Mouse (Mus musculus): ENCODE measurements around the gene Cep135. TPM values are rescaled to one million over a fixed set of nuclear protein-coding genes. Genes with fewer than 3 reads are reported as not detected.

Gene Cep135
- polyA plus RNA-seq, 1 experiment from 2014 or later = 7.0 TPM

DNA sequence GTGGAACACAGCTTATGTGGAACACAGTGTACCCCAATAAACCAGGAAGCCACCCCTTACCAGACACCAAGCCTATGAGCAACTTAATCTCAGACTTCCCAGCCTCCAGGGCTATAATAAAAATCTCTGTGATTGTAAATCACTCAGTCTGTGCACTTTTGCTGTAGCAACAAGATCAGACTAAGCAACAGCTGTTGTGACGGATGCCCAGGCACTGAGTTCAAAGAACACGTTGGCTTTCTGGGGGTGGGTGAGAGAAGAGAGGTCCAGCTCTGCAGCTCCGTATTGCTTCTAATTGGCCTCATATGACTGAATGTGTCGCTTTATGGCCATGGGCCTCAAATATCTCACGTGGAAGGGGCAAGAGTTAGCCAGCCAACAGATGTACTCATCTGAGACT lies 80.0 kb downstream of the Cep135 start:
- H3K27me3 ChIP-seq (replicated peaks) = no peaks in the 10 kb centered on the region
- WGBS = 61% methylated on average over 5 of the region's 5 CpGs
- H3K36me3 ChIP-seq = no peaks in the 10 kb centered on the region
- ATAC-seq (ENCODE audit: low FRiP score, low read depth) = no peak
- H3K9me3 ChIP-seq = no peaks in the 10 kb centered on the region
- no peak overlapping the region for H3K27ac ChIP-seq
- peaks cover 39% of the 10 kb centered on the region for H3K4me1 ChIP-seq
- no peak overlapping the region for H3K4me3 ChIP-seq
- no peak overlapping the region for H3K4me2 ChIP-seq (replicated peaks)
- H3K9ac ChIP-seq = no peak overlapping the region

DNA sequence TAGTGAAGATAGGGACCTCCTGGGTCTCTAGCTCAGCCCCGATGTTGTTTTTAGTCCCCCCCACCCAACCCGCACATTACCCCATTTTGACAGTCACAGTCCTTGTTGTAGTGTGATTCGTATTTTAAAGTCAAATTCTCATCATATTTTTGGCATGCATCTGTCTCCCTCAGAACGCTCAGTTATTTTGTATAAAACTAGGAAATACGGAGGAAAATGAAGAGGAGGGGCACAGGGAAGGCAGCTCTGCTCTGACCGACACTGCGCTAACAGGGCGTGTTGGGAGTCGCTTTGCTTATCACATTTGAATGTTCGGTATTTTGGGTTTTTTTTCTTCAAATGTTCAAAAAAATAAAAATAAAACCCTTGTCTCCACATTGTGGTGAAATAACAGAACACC lies 81.7 kb downstream of the Cep135 start:
- Histone ChIP-seq H3K27me3 (replicated peaks) (no peaks in the 10 kb centered on the region), H3K9me3 (no peaks in the 10 kb centered on the region), H3K4me2 (replicated peaks) (no peak overlapping the region), H3K36me3 (peaks cover 6% of the 10 kb centered on the region; the same call in 1 of the 2 replicates), H3K4me3 (no peak overlapping the region), H3K27ac (no peak overlapping the region), H3K4me1 (peaks cover 29% of the 10 kb centered on the region), H3K9ac (no peak overlapping the region)
- 96% methylated on average over 10 of the region's 10 CpGs for WGBS
- ATAC-seq (ENCODE audit: low FRiP score, low read depth) = no peak

DNA sequence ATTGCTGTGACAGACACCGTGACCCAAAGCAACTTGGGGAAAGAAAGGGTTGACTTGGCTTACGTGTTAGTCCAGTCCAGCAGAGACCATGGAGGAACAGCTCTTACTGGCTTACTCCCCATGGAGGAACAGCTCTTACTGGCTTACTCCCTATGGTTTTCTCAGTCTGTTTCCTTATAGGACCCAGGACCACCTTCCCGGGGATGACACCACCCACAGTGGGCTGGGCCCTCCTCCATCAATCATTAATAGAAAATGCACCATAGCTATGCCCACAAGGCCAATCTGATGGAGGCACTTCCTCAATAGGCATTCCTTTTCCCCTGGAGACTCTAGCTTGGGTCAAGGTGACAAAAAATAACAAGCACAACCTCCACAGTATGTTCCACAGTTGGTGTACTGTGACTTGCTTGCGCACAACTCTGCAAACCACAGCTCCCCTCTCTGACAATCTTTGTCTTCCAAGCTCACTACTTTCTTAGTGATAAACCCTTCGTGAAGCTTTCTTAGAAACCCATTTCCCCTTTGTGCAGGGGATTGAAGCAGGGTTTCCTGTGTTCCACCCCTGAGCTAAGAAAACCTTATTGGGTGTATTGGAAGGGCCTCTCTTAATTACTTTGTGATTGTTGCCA lies 85.6 kb downstream of the Cep135 start:
- Histone ChIP-seq H3K9ac (no peak overlapping the region), H3K36me3 (peaks cover 15% of the 10 kb centered on the region; the same call in 1 of the 2 replicates), H3K4me3 (no peak overlapping the region), H3K4me2 (replicated peaks) (no peak overlapping the region), H3K9me3 (no peaks in the 10 kb centered on the region), H3K27ac (no peak overlapping the region), H3K27me3 (replicated peaks) (no peaks in the 10 kb centered on the region), H3K4me1 (no peaks in the 10 kb centered on the region)
- 92% methylated on average over 5 of the region's 5 CpGs for WGBS
- ATAC-seq (ENCODE audit: low FRiP score, low read depth) = no peak

DNA sequence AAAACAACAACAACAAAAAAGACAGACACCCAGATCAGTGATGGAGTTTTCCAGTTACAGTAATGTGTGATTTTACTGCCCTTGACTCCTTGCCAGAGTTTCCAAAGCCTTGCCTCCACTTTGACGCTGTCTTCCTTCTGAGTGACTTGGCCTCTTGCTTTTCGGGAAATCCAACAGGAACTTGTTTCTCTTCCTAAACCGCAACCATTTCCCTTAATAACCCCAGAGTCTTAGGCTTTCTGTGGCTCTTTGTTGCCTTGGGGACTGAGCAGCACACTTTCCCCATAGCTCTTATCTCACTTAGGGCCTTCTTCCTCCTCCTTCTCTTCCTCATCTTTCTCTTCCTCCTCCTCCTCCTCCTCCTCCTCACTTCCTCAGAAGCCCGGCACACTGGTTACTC lies 86.9 kb downstream of the Cep135 start:
- Histone ChIP-seq H3K4me2 (replicated peaks) (no peak overlapping the region), H3K27me3 (replicated peaks) (no peaks in the 10 kb centered on the region), H3K9me3 (0 out of 2 replicates have a peak, but pooled peaks cover 4% of the 10 kb centered on the region), H3K36me3 (peaks cover 21% of the 10 kb centered on the region; the same call in 1 of the 2 replicates), H3K4me1 (no peaks in the 10 kb centered on the region), H3K27ac (no peak overlapping the region), H3K4me3 (no peak overlapping the region), H3K9ac (no peak overlapping the region)
- 91% methylated on average over 4 of the region's 4 CpGs for WGBS
- ATAC-seq (ENCODE audit: low FRiP score, low read depth) = no peak

DNA sequence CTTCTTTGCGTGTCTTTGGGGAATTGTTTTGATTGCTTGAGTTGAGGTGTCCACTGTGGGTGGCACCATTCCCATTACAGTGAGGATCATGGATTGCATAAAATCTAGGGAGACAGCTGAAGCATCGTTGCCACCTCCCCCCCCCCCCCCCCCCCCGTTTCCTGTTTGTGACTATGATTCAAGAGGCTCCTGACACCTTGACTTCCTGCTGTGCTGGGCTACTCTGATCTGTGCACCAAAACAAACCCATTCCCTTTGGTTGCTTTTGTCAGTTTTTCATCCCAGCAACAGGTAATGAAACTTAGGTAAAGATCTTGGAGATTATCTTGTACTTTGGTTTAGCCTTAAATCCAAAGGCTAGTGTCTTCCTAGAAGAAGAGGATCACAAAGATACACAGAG lies 92.5 kb downstream of the Cep135 start:
- H3K9ac ChIP-seq = no peak overlapping the region
- no peak for ATAC-seq (ENCODE audit: low FRiP score, low read depth)
- no peak overlapping the region for H3K4me3 ChIP-seq
- peaks cover 17% of the 10 kb centered on the region; the same call in 1 of the 2 replicates for H3K36me3 ChIP-seq
- no peak overlapping the region for H3K4me2 ChIP-seq (replicated peaks)
- 79% methylated on average over 3 of the region's 3 CpGs for WGBS
- H3K4me1 ChIP-seq = peaks cover 19% of the 10 kb centered on the region
- H3K9me3 ChIP-seq = 0 out of 2 replicates have a peak, but pooled peaks cover 5% of the 10 kb centered on the region
- H3K27me3 ChIP-seq (replicated peaks) = no peaks in the 10 kb centered on the region
- no peak overlapping the region for H3K27ac ChIP-seq

DNA sequence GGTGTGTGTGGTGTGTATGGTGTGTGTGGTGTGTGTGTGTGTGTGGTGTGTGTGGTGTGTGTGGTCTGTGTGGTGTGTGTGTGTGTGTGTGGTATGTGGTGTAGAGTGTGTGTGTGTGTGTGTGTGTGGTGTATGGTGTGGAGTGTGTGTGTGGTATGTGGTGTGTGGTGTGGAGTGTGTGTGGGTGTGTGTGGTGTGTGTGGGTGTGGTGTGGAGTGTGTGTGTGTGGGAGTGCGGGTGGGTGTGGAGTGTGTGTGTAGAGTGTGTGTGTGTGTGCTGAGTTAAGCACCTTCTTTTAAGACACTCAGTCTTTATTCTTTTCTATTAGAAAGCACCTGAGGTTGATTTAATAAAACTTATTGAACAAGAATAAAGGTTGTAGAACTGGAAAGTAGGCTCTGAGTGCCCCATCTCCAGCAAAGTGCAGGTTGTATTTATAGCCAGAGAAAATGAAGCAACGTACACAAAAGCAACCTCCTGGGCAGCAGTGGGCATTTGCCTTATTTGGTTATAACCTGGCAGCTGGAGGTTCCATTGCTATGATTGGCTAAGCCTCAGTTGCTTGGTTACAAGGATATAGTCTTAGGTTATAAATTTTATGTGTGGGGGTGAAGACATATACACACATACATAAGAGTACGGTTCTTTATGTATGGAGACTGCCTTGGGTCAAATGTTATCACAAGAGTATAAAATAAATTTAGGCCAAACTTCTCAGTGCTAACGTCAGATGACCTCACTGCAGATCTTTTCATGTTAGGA lies 93.6 kb downstream of the Cep135 start:
- H3K36me3 ChIP-seq = peaks cover 12% of the 10 kb centered on the region; the same call in 1 of the 2 replicates
- H3K9ac ChIP-seq = no peak overlapping the region
- no peak overlapping the region for H3K27ac ChIP-seq
- no peak overlapping the region for H3K4me2 ChIP-seq (replicated peaks)
- H3K4me3 ChIP-seq = no peak overlapping the region
- H3K4me1 ChIP-seq = peaks cover 19% of the 10 kb centered on the region
- 0 out of 2 replicates have a peak, but pooled peaks have one; percentile 25 for ATAC-seq (ENCODE audit: low FRiP score, low read depth)
- WGBS = 51% methylated on average over 4 of the region's 4 CpGs
- H3K9me3 ChIP-seq = 0 out of 2 replicates have a peak, but pooled peaks cover 5% of the 10 kb centered on the region
- no peaks in the 10 kb centered on the region for H3K27me3 ChIP-seq (replicated peaks)

DNA sequence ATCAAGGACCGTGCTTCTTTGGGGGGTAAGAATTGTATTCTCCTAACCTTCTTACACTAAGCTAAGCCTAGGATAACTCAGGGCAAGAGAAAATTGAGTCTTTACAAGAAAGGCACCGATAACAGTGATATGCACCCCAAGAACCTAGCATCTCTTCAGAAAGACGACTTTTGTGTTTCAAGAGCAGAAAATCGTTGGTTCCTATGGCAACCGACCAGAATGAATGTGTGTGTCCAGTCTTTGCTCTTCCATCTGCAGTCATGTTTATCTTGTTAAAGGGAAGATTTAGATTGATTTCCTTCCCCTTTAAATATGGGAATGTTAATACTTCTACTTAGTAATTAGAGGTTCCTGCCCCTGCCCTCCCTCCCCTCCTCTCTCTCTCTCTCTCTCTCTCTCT lies 95.0 kb downstream of the Cep135 start:
- Histone ChIP-seq H3K4me2 (replicated peaks) (no peak overlapping the region), H3K9me3 (0 out of 2 replicates have a peak, but pooled peaks cover 5% of the 10 kb centered on the region), H3K27ac (no peak overlapping the region), H3K27me3 (replicated peaks) (no peaks in the 10 kb centered on the region), H3K36me3 (peaks cover 11% of the 10 kb centered on the region; the same call in 1 of the 2 replicates), H3K4me1 (peaks cover 19% of the 10 kb centered on the region), H3K4me3 (no peak overlapping the region), H3K9ac (no peak overlapping the region)
- 51% methylated on average over 5 of the region's 5 CpGs for WGBS
- ATAC-seq (ENCODE audit: low FRiP score, low read depth) = no peak

DNA sequence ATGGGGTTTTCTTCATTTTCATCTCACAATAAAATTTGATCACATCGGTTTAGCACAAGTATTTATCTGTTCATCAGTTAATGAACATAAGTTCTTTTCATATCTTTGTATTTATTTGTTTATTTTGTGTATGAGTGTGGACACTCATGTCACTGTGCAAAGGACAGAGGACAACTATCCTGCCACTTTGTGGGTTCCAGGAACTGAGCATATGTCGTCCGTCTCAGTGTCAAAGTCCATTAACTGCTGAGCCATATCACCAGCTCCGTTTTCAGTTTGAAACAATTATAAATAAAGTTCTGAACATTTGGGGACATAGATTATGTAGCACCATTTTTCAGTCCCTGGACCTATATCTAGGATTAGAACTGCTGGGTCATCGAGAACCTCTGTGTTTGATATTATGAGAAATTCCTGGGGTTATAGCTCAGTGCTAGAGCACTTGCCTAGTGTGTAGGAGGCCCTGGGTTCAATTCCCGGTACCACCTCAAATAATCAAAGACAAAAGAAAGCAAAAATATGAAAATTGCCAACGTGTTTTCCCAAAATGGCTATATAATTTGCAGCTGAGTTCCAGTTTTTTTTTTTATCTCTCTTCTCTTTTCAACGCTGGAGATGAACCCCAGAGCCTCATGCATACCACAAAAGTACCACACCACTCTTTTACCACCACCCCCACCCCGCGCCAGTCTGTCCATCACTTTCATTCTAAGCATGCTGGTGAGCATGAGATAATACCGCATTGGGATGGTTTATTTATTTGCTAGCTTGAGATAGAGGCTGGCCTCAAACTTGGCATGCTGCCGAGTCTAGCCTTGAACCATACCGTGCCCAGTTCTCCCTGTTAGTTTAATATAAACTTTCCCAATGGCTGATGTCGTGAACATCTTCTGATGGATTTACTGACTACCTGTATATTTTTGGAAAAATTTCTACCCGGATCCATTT lies 96.4 kb downstream of the Cep135 start:
- no peak overlapping the region for H3K4me3 ChIP-seq
- peaks cover 5% of the 10 kb centered on the region; the same call in 1 of the 2 replicates for H3K36me3 ChIP-seq
- H3K4me2 ChIP-seq (replicated peaks) = no peak overlapping the region
- H3K9ac ChIP-seq = no peak overlapping the region
- no peak overlapping the region for H3K27ac ChIP-seq
- H3K27me3 ChIP-seq (replicated peaks) = no peaks in the 10 kb centered on the region
- 0 out of 2 replicates have a peak, but pooled peaks cover 5% of the 10 kb centered on the region for H3K9me3 ChIP-seq
- WGBS = 92% methylated on average over 15 of the region's 15 CpGs
- H3K4me1 ChIP-seq = peaks cover 21% of the 10 kb centered on the region
- no peak for ATAC-seq (ENCODE audit: low FRiP score, low read depth)

DNA sequence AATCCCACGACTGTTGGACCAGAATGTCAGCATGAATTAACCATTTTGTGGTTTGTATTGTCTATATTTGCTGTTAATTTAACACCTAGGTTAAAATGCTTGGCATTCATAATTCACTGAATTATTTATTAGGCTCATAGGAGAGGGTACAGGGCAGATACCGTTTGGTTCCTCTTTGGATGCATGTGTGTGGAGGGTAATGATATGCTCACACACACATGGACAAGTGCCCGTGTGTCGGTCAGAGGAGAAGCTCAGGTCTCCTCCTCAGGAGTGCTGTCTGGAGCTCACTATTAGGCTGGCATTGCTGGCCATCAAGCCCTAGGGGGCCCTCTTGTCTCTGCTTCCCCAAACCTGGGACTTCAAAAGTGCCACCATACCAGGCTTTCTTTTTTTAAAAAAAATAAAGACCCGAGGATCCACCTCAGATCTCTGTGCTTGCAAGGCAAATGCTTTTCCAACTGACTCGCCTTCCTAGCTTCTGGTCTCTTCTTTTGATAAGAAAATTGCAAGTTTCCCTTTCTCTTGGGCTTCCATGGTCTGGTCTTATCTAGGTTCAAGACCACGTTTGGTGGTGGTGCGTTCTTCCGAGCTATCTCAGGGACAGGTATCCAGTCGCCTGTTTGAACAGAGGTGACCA lies 99.6 kb downstream of the Cep135 start:
- H3K27me3 ChIP-seq (replicated peaks) = no peaks in the 10 kb centered on the region
- no peak overlapping the region for H3K4me3 ChIP-seq
- peaks cover 15% of the 10 kb centered on the region for H3K4me1 ChIP-seq
- H3K27ac ChIP-seq = no peak overlapping the region
- no peaks in the 10 kb centered on the region for H3K9me3 ChIP-seq
- H3K4me2 ChIP-seq (replicated peaks) = no peak overlapping the region
- no peak for ATAC-seq (ENCODE audit: low FRiP score, low read depth)
- no peaks in the 10 kb centered on the region for H3K36me3 ChIP-seq
- H3K9ac ChIP-seq = no peak overlapping the region
- 92% methylated on average over 10 of the region's 10 CpGs for WGBS

DNA sequence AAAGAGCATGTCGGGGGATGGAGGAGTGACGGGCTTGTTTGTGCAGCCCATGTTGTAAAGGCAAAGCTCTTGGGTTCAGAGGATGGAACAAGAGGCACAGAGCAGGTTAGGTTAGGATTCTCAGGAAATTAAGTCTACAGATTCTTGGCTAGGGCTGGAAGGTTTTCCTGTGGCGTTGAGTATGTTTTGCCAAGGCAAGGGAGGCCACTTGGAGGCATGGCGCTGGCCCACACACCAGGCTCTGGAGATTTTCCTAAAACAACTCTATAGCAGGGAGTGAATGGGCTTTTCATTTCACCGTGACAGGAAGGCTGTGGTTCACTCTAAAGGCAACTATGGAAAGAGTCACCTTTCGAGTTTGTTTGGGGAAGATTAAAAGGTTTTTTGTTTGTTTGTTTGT lies 100.1 kb downstream of the Cep135 start:
- no peak overlapping the region for H3K27ac ChIP-seq
- no peak overlapping the region for H3K4me3 ChIP-seq
- WGBS = 83% methylated on average over 6 of the region's 6 CpGs
- H3K4me2 ChIP-seq (replicated peaks) = no peak overlapping the region
- H3K9me3 ChIP-seq = no peaks in the 10 kb centered on the region
- H3K4me1 ChIP-seq = peaks cover 12% of the 10 kb centered on the region; the same call in 1 of the 2 replicates
- H3K9ac ChIP-seq = no peak overlapping the region
- H3K36me3 ChIP-seq = no peaks in the 10 kb centered on the region
- no peak for ATAC-seq (ENCODE audit: low FRiP score, low read depth)
- H3K27me3 ChIP-seq (replicated peaks) = no peaks in the 10 kb centered on the region

DNA sequence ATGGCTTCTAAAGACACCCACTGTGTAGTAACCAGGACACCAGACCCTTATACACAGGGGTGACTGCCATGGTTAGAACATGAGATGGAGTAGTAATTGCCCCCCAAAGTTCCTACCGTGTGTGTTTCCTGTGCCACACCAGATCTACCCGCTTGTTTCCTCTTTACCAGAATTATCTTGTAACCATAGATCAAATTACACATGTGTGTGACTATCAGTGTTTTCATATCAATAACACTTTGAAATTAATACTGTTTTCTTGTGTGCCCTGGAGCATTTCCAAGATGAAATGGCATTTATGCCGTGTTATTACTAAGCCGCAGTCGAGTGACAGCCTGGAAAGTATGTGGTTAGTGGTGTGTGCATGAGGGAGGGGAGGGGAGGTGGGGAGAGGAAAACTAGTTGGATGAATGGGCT lies 101.7 kb downstream of the Cep135 start:
- WGBS = 81% methylated on average over 5 of the region's 5 CpGs
- ATAC-seq (ENCODE audit: low FRiP score, low read depth) = no peak

More for the DNA sequence above, 101.7 kb downstream of the Cep135 start:
- Histone ChIP-seq H3K4me2 (replicated peaks) (no peak overlapping the region), H3K9me3 (peaks cover 3% of the 10 kb centered on the region), H3K27me3 (replicated peaks) (no peaks in the 10 kb centered on the region), H3K4me3 (no peak overlapping the region), H3K4me1 (peaks cover 14% of the 10 kb centered on the region; the same call in 1 of the 2 replicates), H3K36me3 (no peaks in the 10 kb centered on the region), H3K27ac (no peak overlapping the region), H3K9ac (no peak overlapping the region)

Measured in neural tube, embryonic 12.5 days (tissue).